Mouse (Mus musculus) cerebellum, postnatal 10 days (tissue): ENCODE measurements around the gene Aldh1a2.

Experiments
- DNase-seq, 2 experiments: peaks; one replicate each; pipeline ENCODE4 v3.0.0; 2021; ENCODE audit warnings: mixed read lengths in 2 of 2

Gene Aldh1a2

GRCm38 (mm10) chr9:71290730-71291129, 75.1 kb downstream of the Aldh1a2 start:
- DNase-seq, result no peak

GRCm38 (mm10) chr9:71295501-71295900, 79.9 kb downstream of the Aldh1a2 start:
- DNase-seq, result peak; percentile 20 to 23

GRCm38 (mm10) chr9:71303594-71303993, 88.0 kb downstream of the Aldh1a2 start:
- no peak for DNase-seq

GRCm38 (mm10) chr9:71307106-71307789, 91.7 kb downstream of the Aldh1a2 start:
- no peak for DNase-seq

- DNase-seq, result no peak
These were observed 100.4 kb downstream of the Aldh1a2 start for GRCm38 (mm10) chr9:71315960-71316359.

GRCm38 (mm10) chr9:71317096-71317920, 101.7 kb downstream of the Aldh1a2 start:
- DNase-seq, result no peak

- no peak for DNase-seq
These were observed 102.3 kb downstream of the Aldh1a2 start for GRCm38 (mm10) chr9:71317921-71318241.

GRCm38 (mm10) chr9:71319776-71320175, 104.2 kb downstream of the Aldh1a2 start:
- DNase-seq, result peak; percentile 56 to 58

GRCm38 (mm10) chr9:71320246-71321155, 104.9 kb downstream of the Aldh1a2 start:
- DNase-seq, result peak; percentile 46 to 56

- no peak for DNase-seq
These were observed 105.8 kb downstream of the Aldh1a2 start for GRCm38 (mm10) chr9:71321436-71321835.

- no peak for DNase-seq
These were observed 106.3 kb downstream of the Aldh1a2 start for GRCm38 (mm10) chr9:71321871-71322270.

GRCm38 (mm10) chr9:71323303-71323952, 107.8 kb downstream of the Aldh1a2 start:
- no peak for DNase-seq

GRCm38 (mm10) chr9:71324060-71324459, 108.5 kb downstream of the Aldh1a2 start:
- DNase-seq, result no peak

GRCm38 (mm10) chr9:71326261-71326660, 110.7 kb downstream of the Aldh1a2 start:
- DNase-seq, result no peak

GRCm38 (mm10) chr9:71331661-71332060, 116.1 kb downstream of the Aldh1a2 start:
- no peak for DNase-seq

- no peak for DNase-seq
These were observed 121.1 kb downstream of the Aldh1a2 start for GRCm38 (mm10) chr9:71336674-71337073.

- DNase-seq, result no peak
These were observed 121.8 kb downstream of the Aldh1a2 start for GRCm38 (mm10) chr9:71337425-71337824.

- no peak for DNase-seq
These were observed 124.5 kb downstream of the Aldh1a2 start for GRCm38 (mm10) chr9:71340116-71340515.
